Comparison of ENCODE assay signal across 10 mouse cellular contexts in the genomic region with DNA sequence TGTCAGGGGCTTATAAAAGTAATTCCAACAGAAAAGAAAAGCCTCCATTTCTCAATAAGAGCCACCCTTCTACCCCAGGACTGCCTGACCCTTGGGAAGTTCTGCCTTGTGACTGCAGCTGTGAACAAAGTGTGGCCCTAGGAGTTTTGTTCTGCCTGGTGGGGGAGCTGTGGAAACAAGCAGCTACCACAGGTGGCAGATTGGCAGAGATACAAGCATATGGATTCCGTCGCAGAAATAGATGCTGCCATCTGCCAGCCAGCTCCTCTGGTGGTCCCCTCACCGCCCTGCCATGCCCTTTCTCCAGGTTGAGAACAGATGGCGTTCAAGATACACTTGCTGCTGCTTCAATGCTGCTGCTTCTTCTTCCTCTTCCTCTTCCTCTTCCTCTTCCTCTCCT. TPM values are rescaled to one million over a fixed set of nuclear protein-coding genes. Genes with fewer than 3 reads are reported as not detected.
DNase-seq lines count a peak whose midpoint lies in the region; ATAC-seq and TF ChIP-seq lines count a peak whose summit lies in the region.
"Had no signal": no experiment of that assay in that cellular context is flagged by ENCODE, and none has a peak within 500 bp of the region (broad histone marks: within the 10 kb centered on the region; RNA-seq: fewer than 3 reads in every experiment).

No protein-coding gene starts in this region.

- intact Hi-C loops in left cerebral cortex, adult 2 months (cut with DNase I) = no loop called here

- 38% methylated on average over 4 of the region's 4 CpGs for WGBS in lung, postnatal 0 days
- 31% methylated on average over 4 of the region's 4 CpGs for WGBS in heart, embryonic 10.5 days

- no peak overlapping the region for H3K4me2 ChIP-seq in lung, postnatal 0 days (replicated peaks; ENCODE audit: low read depth, low read length)
- H3K4me2 ChIP-seq: lung, embryonic 15.5 days had no signal

- TF ChIP-seq CTCF in lung, postnatal 0 days (IDR thresholded peaks at IDR 0.05) = no peak
- peak; percentile 27 for TF ChIP-seq CTCF in left cerebral cortex, adult 2 months (IDR thresholded peaks at IDR 0.05)

- no peaks in the 10 kb centered on the region for H3K4me1 ChIP-seq in lung, postnatal 0 days (ENCODE audit: insufficient read depth, low read depth, low read length)
- no peaks in the 10 kb centered on the region for H3K4me1 ChIP-seq in heart, embryonic 10.5 days
- H3K4me1 ChIP-seq: lung, embryonic 15.5 days had no signal

- DNase-seq in lung, postnatal 10 days = peak; percentile 13
- no peak for DNase-seq in lung, postnatal 0 days (ENCODE audit: low spot score)
- peak; percentile 92 to 93 for DNase-seq in cerebellum, postnatal 10 days
- DNase-seq in left cerebral cortex, adult 2 months (ENCODE audit: extremely low spot score in 1 of 2, low spot score in 2 of 2) = peak in 1 of 2 experiments; percentile 33
- DNase-seq in urinary bladder, postnatal 4 days (ENCODE audit: low spot score in 2 of 2) = no peak
- DNase-seq in adrenal gland, adult 2 months = no peak
- no peak for DNase-seq in heart, embryonic 10.5 days (ENCODE audit: low spot score)
- DNase-seq: heart, postnatal 36 days had no signal

- H3K9ac ChIP-seq in lung, postnatal 0 days (replicated peaks; ENCODE audit: low read depth) = no peak overlapping the region
- H3K9ac ChIP-seq: lung, embryonic 15.5 days had no signal

- H3K9me3 ChIP-seq in lung, postnatal 0 days (ENCODE audit: low read length) = no peaks in the 10 kb centered on the region
- no peaks in the 10 kb centered on the region for H3K9me3 ChIP-seq in heart, embryonic 10.5 days
- H3K9me3 ChIP-seq: lung, embryonic 15.5 days had no signal

- TF ChIP-seq EP300 in lung, postnatal 0 days (IDR thresholded peaks at IDR 0.05) = no peak

- no peaks in the 10 kb centered on the region for H3K27me3 ChIP-seq in lung, postnatal 0 days (replicated peaks; ENCODE audit: insufficient read depth, low read length)
- H3K27me3 ChIP-seq in heart, embryonic 10.5 days (ENCODE audit: insufficient read depth, poor library complexity, severe bottlenecking) = no peaks in the 10 kb centered on the region
- H3K27me3 ChIP-seq: lung, embryonic 15.5 days had no signal

- ATAC-seq in lung, postnatal 0 days = no peak
- ATAC-seq in cerebellum, adult (ENCODE audit: insufficient number of reproducible peaks, low FRiP score, low TSS enrichment) = peak; percentile 96

- H3K27ac ChIP-seq in lung, postnatal 0 days (ENCODE audit: low read length) = no peak overlapping the region
- H3K27ac ChIP-seq in left cerebral cortex, adult 2 months = no peak overlapping the region
- no peak overlapping the region for H3K27ac ChIP-seq in heart, embryonic 10.5 days
- H3K27ac ChIP-seq: lung, embryonic 15.5 days had no signal

- H3K4me3 ChIP-seq in lung, postnatal 0 days (ENCODE audit: low read depth, low read length) = no peak overlapping the region
- H3K4me3 ChIP-seq in left cerebral cortex, adult 2 months = no peak overlapping the region
- no peak overlapping the region for H3K4me3 ChIP-seq in heart, embryonic 10.5 days
- H3K4me3 ChIP-seq: lung, embryonic 15.5 days had no signal

- H3K36me3 ChIP-seq in lung, postnatal 0 days (ENCODE audit: insufficient read depth, low read length) = no peaks in the 10 kb centered on the region
- no peaks in the 10 kb centered on the region for H3K36me3 ChIP-seq in heart, embryonic 10.5 days
- H3K36me3 ChIP-seq: lung, embryonic 15.5 days had no signal

RNA-seq across cellular contexts. Expression of a gene that starts 37.0 kb away (rescaled TPM):
- 2.5 and 3.5 TPM in 2 replicates for polyA plus RNA-seq in lung, postnatal 0 days (2015; fragmentation: Nextera tagmentation; extraction: Ambion mirVana)
- 100 to 1,000 TPM; 241 to 261 TPM for total RNA-seq in left cerebral cortex, adult 2 months (2021)
- 1 to 10 TPM; 2.7 to 7.2 TPM for total RNA-seq in adrenal gland, adult 2 months (2021)
- polyA plus RNA-seq in adrenal gland, adult 2 months (2012; rRNA removed) = 0.74 and 0.76 TPM in 2 replicates
- 1.9 and 3.8 TPM in 2 replicates for polyA plus RNA-seq in heart, embryonic 10.5 days (2016; fragmentation: Nextera tagmentation; extraction: Ambion mirVana)

Comparison
In these comparisons a context has a peak if more than half of its experiments do, and no peak if none do; other contexts are left out.
1. DNase-seq: peak in lung, postnatal 10 days (single experiment) and cerebellum, postnatal 10 days (2 of 2); none in lung, postnatal 0 days (single experiment), urinary bladder, postnatal 4 days (0 of 2), adrenal gland, adult 2 months (single experiment) and heart, embryonic 10.5 days (single experiment).